In the genomic region with DNA sequence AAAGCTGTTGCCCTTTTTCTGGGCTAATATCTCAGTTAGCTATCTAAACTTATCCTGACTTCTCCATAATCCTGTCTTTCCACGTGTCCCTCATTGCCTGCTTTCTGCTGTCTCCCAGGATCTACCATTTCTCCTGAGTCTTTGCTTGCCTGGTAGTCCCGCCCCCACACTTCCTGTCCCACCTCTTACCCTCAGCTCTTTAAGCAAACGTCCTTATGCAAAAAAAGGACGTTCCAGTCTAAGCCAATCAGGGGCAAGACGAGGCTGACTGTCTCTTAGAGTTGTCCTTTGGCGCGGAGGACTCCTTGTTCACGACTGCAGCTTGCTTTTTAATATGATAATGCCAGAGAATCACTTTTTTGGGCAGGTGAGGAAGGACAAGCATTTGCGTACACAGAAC, we compare ENCODE assay signal across 25 mouse cellular contexts.
A peak's percentile ranks its signal among the peaks of the same experiment; 100 is the strongest.
DNase-seq lines count a peak whose midpoint lies in the region; ATAC-seq and TF ChIP-seq lines count a peak whose summit lies in the region.
"Had no signal": no experiment of that assay in that cellular context is flagged by ENCODE, and none has a peak within 500 bp of the region (broad histone marks: within the 10 kb centered on the region; RNA-seq: fewer than 3 reads in every experiment).

No protein-coding gene starts in this region.

- no peaks in the 10 kb centered on the region for H3K4me1 ChIP-seq in ES-Bruce4 (ENCODE audit: control insufficient read depth, insufficient read depth, low read length)
- H3K4me1 ChIP-seq in ES-E14 (ENCODE audit: control insufficient read depth in 2 of 2, insufficient read depth in 2 of 2, low read length in 2 of 2, poor library complexity in 1 of 2) = peaks cover 9 to 16% of the 10 kb centered on the region in 2 experiments; a peak in 3 of 4 replicates
- H3K4me1 ChIP-seq: embryonic facial prominence, embryonic 12.5 days; embryonic facial prominence, embryonic 15.5 days; intestine, embryonic 15.5 days had no signal

- H3K27ac ChIP-seq in ES-Bruce4 (ENCODE audit: insufficient read depth, low read length) (no peak overlapping the region), ES-E14 (ENCODE audit: insufficient read depth, low read depth, low read length, poor library complexity, severe bottlenecking) (no peak overlapping the region)
- H3K27ac ChIP-seq: embryonic facial prominence, embryonic 12.5 days; embryonic facial prominence, embryonic 15.5 days; heart, embryonic 15.5 days; hindbrain, embryonic 10.5 days; hindbrain, embryonic 13.5 days; intestine, embryonic 15.5 days had no signal

- no peaks in the 10 kb centered on the region for H3K36me3 ChIP-seq in ES-Bruce4 (ENCODE audit: control insufficient read depth, insufficient read depth, low read length, poor library complexity, severe bottlenecking)
- no peaks in the 10 kb centered on the region for H3K36me3 ChIP-seq in ES-E14 (ENCODE audit: control insufficient read depth, insufficient read depth, low read length, poor library complexity, severe bottlenecking)
- H3K36me3 ChIP-seq: embryonic facial prominence, embryonic 12.5 days; embryonic facial prominence, embryonic 15.5 days; heart, embryonic 12.5 days; heart, embryonic 15.5 days; hindbrain, embryonic 10.5 days; hindbrain, embryonic 13.5 days; intestine, embryonic 15.5 days had no signal

- TF ChIP-seq POLR2A in ES-Bruce4 (IDR thresholded peaks at IDR 0.05; ENCODE audit: insufficient read depth, low read length) = no peak

- no peaks in the 10 kb centered on the region for H3K27me3 ChIP-seq in ES-Bruce4 (ENCODE audit: control insufficient read depth, insufficient read depth, low read length, poor library complexity, severe bottlenecking)
- H3K27me3 ChIP-seq: embryonic facial prominence, embryonic 12.5 days; embryonic facial prominence, embryonic 15.5 days; heart, embryonic 12.5 days; heart, embryonic 15.5 days; hindbrain, embryonic 13.5 days; intestine, embryonic 15.5 days had no signal

- in situ Hi-C loops in ES-E14 (cut with MboI; ENCODE audit: low sequenced_read_pairs in 2 of 2, unreplicated experiment in 2 of 2) = no loop called here

- H3K9me3 ChIP-seq in ES-Bruce4 (replicated peaks; ENCODE audit: control insufficient read depth, insufficient read depth, low read length, poor library complexity, severe bottlenecking) = no peaks in the 10 kb centered on the region
- H3K9me3 ChIP-seq in ES-E14 (ENCODE audit: control insufficient read depth, insufficient read depth, low read depth, low read length) = no peaks in the 10 kb centered on the region
- H3K9me3 ChIP-seq: embryonic facial prominence, embryonic 12.5 days; embryonic facial prominence, embryonic 15.5 days; heart, embryonic 12.5 days; heart, embryonic 15.5 days; hindbrain, embryonic 10.5 days; hindbrain, embryonic 13.5 days; intestine, embryonic 15.5 days had no signal

- H3K4me3 ChIP-seq in ES-Bruce4 (ENCODE audit: low read depth, low read length) = peak overlapping the region; percentile 26; the same call in 1 of the 2 replicates
- H3K4me3 ChIP-seq in ES-E14 (ENCODE audit: insufficient read depth in 1 of 2, low read depth in 1 of 2, low read length in 2 of 2, poor library complexity in 1 of 2, severe bottlenecking in 1 of 2) = peak overlapping the region; percentile 11 to 52; a peak in 2 of 4 replicates
- H3K4me3 ChIP-seq: embryonic facial prominence, embryonic 12.5 days; embryonic facial prominence, embryonic 15.5 days; heart, embryonic 12.5 days; heart, embryonic 15.5 days; hindbrain, embryonic 10.5 days; hindbrain, embryonic 13.5 days; intestine, embryonic 15.5 days had no signal

- DNase-seq in ES-E14 (ENCODE audit: low read depth, low spot score) (peak; percentile 43), R1 (ENCODE audit: low read depth, low spot score) (peak; percentile 83)
- no peak for DNase-seq in kidney, postnatal 25 days
- no peak for DNase-seq in natural killer cell, adult 2 months (ENCODE audit: low spot score in 2 of 2)
- DNase-seq: adrenal gland, postnatal 10 days; adrenal gland, postnatal 36 days; cerebellum, adult 18-20 months; cerebellum, adult 9-10 months; cerebellum, postnatal 14 days; gastrocnemius, postnatal 25 days; heart, adult 18-20 months; heart, postnatal 10 days; heart, postnatal 36 days had no signal

- no peak overlapping the region for H3K9ac ChIP-seq in ES-Bruce4 (ENCODE audit: low read depth, poor library complexity, severe bottlenecking)
- H3K9ac ChIP-seq in ES-E14 (ENCODE audit: insufficient read depth, low read depth, low read length, poor library complexity, severe bottlenecking) = no peak overlapping the region
- H3K9ac ChIP-seq: embryonic facial prominence, embryonic 12.5 days; embryonic facial prominence, embryonic 15.5 days; heart, embryonic 12.5 days; heart, embryonic 15.5 days; hindbrain, embryonic 13.5 days; intestine, embryonic 15.5 days had no signal

- ATAC-seq in megakaryocyte progenitor cell, adult 5-6 weeks (replicated peaks; ENCODE audit: poor library complexity) = no peak
- ATAC-seq: CD4-positive, CD25-positive, alpha-beta regulatory T cell, adult 4 months; forebrain, embryonic 14.5 days; hindbrain, embryonic 16.5 days; intestine, embryonic 15.5 days had no signal

- no peak for TF ChIP-seq EP300 in ES-Bruce4 (IDR thresholded peaks at IDR 0.05; ENCODE audit: insufficient read depth, low read depth, low read length)

- TF ChIP-seq CTCF in ES-Bruce4 (IDR thresholded peaks at IDR 0.05; ENCODE audit: low read depth, low read length) = no peak

TF ChIP-seq in ES-E14, 5 proteins besides CTCF, POLR2A, EP300 and RAD21:
- no peak for TF ChIP-seq MAFK (IDR thresholded peaks at IDR 0.05; ENCODE audit: insufficient read depth, low read depth, low read length)
- no peak for TF ChIP-seq CHD2 (IDR thresholded peaks at IDR 0.05; ENCODE audit: low read depth, low read length)
- TF ChIP-seq ZNF384 (IDR thresholded peaks at IDR 0.05; ENCODE audit: low read depth, low read length) = no peak
- no peak for TF ChIP-seq ZC3H11A (IDR thresholded peaks at IDR 0.05; ENCODE audit: borderline replicate concordance, low read depth, low read length)
- TF ChIP-seq HCFC1 (IDR thresholded peaks at IDR 0.05; ENCODE audit: borderline replicate concordance, insufficient read depth, low read length) = no peak

Comparison
In these comparisons a context has a peak if more than half of its experiments do, and no peak if none do; other contexts are left out.
1. DNase-seq: peak in ES-E14 (single experiment) and R1 (single experiment); none in kidney, postnatal 25 days (0 of 2) and natural killer cell, adult 2 months (0 of 2).